Mouse (Mus musculus) spleen, adult 2 months (tissue): ENCODE data around the gene Eif2d. TPM values are rescaled to one million over a fixed set of nuclear protein-coding genes. Genes with fewer than 3 reads are reported as not detected.

Experiments
- DNase-seq, 2 experiments: peaks; one replicate each; pipeline versions ENCODE4 v3.0.0 to v3.0.0-alpha.2; 2012 to 2021; ENCODE audit warnings: low spot score in 2 of 2, low read depth in 1 of 2
- H3K27ac ChIP-seq: fragments of 200-500 bp; 2 replicates; pipeline ENCODE4 v1.5.1; 2012; ENCODE audit warnings: low read length, inconsistent platforms; ENCODE audit not compliant: insufficient read depth
- H3K27me3 ChIP-seq: fragments of 200-500 bp; 2 replicates; pipeline ENCODE4 v1.6.1; 2012; ENCODE audit warnings: mild to moderate bottlenecking, moderate library complexity, low read length, inconsistent platforms; ENCODE audit not compliant: control insufficient read depth, insufficient read depth
- H3K36me3 ChIP-seq: fragments of 200-500 bp; 2 replicates; pipeline ENCODE4 v1.6.1; 2012; ENCODE audit warnings: mild to moderate bottlenecking, low read length, inconsistent platforms; ENCODE audit not compliant: control insufficient read depth, insufficient read depth
- H3K4me1 ChIP-seq: fragments of 200-500 bp; 2 replicates; pipeline ENCODE4 v1.6.1; 2011; ENCODE audit warnings: inconsistent platforms; ENCODE audit not compliant: control insufficient read depth, insufficient read depth, insufficient read length
- H3K4me3 ChIP-seq: fragments of 200-500 bp; 2 replicates; pipeline ENCODE4 v1.5.1; 2011; ENCODE audit warnings: mild to moderate bottlenecking, inconsistent platforms; ENCODE audit not compliant: insufficient read depth, insufficient read length; ENCODE audit errors: extremely low read depth
- CTCF ChIP-seq: fragments of 200-500 bp; IDR thresholded peaks from 2 replicates; pipeline ENCODE4 v1.5.1; 2011; ENCODE audit warnings: mild to moderate bottlenecking, inconsistent platforms; ENCODE audit not compliant: insufficient read depth, insufficient read length, insufficient replicate concordance; ENCODE audit errors: extremely low read depth
- POLR2A ChIP-seq: fragments of 200-500 bp; IDR thresholded peaks from 2 replicates; pipeline ENCODE4 v1.6.1; 2011; ENCODE audit warnings: low read depth, low read length, inconsistent platforms
- WGBS: fragments of 180-500 bp; shearing (Covaris S2); methylation state at CpG from one replicate; pipeline ENCODE4 v1.1.7; 2018; 5-methylcytosine and 5-hydroxymethylcytosine counted together
- polyA plus RNA-seq: library from polyadenylated mRNA; depleted of rRNA; stranded (reverse); fragments of >200 nt; gene quantifications from 2 replicates; pipeline ENCODE4 v1.2.3, GENCODE M21; 2012; rRNA removed

The Eif2d gene
- polyA plus RNA-seq, 1 experiment = 17.4 TPM

- 82% methylated on average over 12 of the region's 12 CpGs for WGBS
- Histone ChIP-seq H3K4me3 (no peak overlapping the region), H3K27ac (no peak overlapping the region), H3K27me3 (no peaks in the 10 kb centered on the region), H3K36me3 (no peaks in the 10 kb centered on the region), H3K4me1 (no peaks in the 10 kb centered on the region)
- DNase-seq = no peak
- no peak for TF ChIP-seq POLR2A
Observed at GRCm38 (mm10) chr1:131233527-131233926, 80.5 kb downstream of the Eif2d start.

DNA sequence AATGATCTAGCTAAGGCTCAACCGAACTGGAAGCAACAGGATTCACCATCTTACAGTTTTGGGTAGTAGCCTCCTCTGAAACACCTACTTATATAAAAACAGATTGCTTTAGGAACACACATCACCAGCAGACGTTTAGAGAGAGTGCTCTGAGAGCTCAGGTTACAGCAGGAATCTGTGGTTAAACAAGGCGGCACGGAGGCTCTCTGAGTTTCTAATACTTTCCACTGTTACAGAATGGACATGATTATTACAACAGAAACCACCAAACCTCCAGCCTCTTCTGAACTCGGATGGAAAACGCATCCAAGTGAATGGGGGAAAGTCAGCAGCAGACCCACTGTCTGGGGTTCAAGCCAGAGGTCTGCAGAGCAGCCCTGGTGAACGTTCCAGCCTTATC, 83.1 kb downstream of the Eif2d start:
- Histone ChIP-seq H3K27me3 (no peaks in the 10 kb centered on the region; the same call in 1 of the 2 replicates), H3K36me3 (no peaks in the 10 kb centered on the region), H3K27ac (no peak overlapping the region), H3K4me1 (no peaks in the 10 kb centered on the region), H3K4me3 (no peak overlapping the region)
- 75% methylated on average over 7 of the region's 7 CpGs for WGBS
- TF ChIP-seq POLR2A = no peak
- no peak for TF ChIP-seq CTCF
- no peak for DNase-seq

Other genes starting within 250 kb of the Eif2d start
- not detected in 2 replicates for gene Il20, start 241.7 kb upstream of the Eif2d start, polyA plus RNA-seq
- gene Il19, start 213.1 kb upstream of the Eif2d start, polyA plus RNA-seq = not detected in 2 replicates
- gene Il10, start 133.3 kb upstream of the Eif2d start, polyA plus RNA-seq = 0.12 and 0.16 TPM in 2 replicates
- 55.3 and 72.5 TPM in 2 replicates for gene Mapkapk2, start 55.4 kb upstream of the Eif2d start, polyA plus RNA-seq
- 3.6 and 4.6 TPM in 2 replicates for gene Dyrk3, start 14.8 kb upstream of the Eif2d start, polyA plus RNA-seq
- gene Rassf5, start 92.1 kb downstream of the Eif2d start, polyA plus RNA-seq = 37.3 and 40.4 TPM in 2 replicates
- 42.8 and 51.0 TPM in 2 replicates for gene Ikbke, start 126.4 kb downstream of the Eif2d start, polyA plus RNA-seq